Mouse (Mus musculus): ENCODE measurements around the gene Olfr64.

Gene Olfr64

GRCm38 (mm10) chr7:103894385-103894784 lies at the start of gene Olfr64:
Gene Olfr64 (minus strand): TSS chr7:103894485.
- DNase-seq = no peak

DNA sequence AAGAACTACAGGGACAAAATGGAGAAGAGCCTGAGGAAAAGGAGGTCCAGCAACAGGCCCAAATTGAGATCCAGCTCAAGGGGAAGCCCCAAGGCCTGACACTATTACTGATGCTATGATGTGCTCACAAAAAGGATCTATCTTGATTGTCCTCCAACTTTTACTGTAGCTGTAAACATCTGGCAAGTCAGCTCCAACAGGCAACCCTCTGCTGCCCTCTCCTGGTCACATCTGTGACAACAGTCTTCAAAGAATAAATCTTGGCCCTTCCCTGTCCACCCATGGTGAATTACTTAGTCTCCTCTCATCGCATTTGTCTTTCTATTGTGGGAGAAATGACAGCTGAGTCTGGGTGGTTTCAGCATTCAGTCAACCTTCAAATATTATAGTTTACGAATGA lies 48.4 kb upstream of the Olfr64 start:
- no peak for DNase-seq

- no peak for DNase-seq
Observed at GRCm38 (mm10) chr7:103934264-103934663, 40.0 kb upstream of the Olfr64 start, which contains the start of gene Olfr632. Gene Olfr632 (plus strand): TSS chr7:103934347.

DNA sequence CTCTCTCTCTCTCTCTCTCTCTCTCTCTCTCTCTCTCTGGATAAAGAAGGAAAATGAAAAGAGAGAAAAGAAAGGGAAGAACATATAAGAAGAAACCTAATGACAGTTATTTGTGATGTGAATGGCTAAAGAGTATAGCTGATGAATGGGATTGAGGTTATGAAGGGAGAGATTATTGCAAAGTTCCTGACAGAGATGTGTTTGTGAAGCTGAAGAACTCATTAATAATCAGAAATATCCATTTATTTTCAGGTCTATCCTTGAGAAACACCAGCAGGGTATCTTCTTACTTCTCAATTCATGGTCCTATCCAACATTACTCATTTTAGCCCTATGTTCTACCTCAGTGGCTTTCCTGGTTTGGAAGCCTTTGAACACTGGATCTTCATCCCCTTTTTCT lies 34.2 kb upstream of the Olfr64 start, which contains the start of gene Olfr631:
Gene Olfr631 (plus strand): TSS at position 301 of the 400 bp plus-strand sequence.
- DNase-seq = no peak

- DNase-seq = no peak
Observed at GRCm38 (mm10) chr7:103915338-103915737, 21.1 kb upstream of the Olfr64 start.

- no peak for DNase-seq
Observed at GRCm38 (mm10) chr7:103912969-103913511, 18.8 kb upstream of the Olfr64 start.

- DNase-seq = peak; percentile 86
Observed at GRCm38 (mm10) chr7:103910047-103910446, 15.8 kb upstream of the Olfr64 start.

DNA sequence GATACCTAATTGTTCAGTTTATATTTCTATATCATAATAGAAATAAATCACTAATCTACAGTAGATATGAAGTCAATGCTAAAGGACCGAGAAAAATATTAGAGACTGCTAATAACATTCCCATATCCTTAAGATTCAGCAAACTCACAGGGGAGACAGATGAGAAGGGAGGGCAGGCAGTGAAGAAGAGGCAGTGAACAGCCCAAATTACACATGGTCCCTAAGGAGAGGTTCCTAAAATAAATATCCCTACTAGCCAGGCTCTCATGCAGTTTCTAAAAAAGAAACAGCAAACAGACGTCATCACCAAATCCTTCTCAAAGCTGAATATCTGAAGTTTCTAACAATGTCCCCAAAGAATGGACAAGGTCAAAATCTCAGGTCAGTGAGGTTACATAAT lies 8.9 kb upstream of the Olfr64 start, which contains the start of gene Olfr65:
Gene Olfr65 (plus strand): TSS at position 301 of the 400 bp plus-strand sequence.
- DNase-seq = no peak

GRCm38 (mm10) chr7:103886152-103886551 lies 8.1 kb downstream of the Olfr64 start, which contains the start of gene Olfr66:
Gene Olfr66 (minus strand): TSS chr7:103886252.
- no peak for DNase-seq

DNA sequence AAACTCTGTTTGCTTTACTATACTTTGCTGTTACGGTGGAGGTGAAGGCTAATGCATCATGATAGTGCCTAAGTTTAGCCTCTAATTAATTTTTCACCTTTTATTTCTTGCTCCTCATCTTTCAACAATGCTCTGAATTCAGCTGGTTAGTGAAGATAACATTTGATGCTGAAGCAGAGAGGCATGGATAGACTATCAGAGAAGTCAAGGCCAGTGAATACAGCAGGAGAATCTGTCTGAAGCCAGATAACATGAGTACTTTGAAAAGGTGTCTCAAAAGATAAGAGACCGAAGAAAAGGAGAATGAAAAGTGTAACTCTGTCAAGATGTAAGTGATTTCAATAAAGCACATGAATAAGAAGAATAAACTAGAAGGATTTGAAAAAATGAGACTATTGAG lies 17.2 kb downstream of the Olfr64 start:
- no peak for DNase-seq

- no peak for DNase-seq
Observed at GRCm38 (mm10) chr7:103874451-103874850, 19.8 kb downstream of the Olfr64 start.

DNA sequence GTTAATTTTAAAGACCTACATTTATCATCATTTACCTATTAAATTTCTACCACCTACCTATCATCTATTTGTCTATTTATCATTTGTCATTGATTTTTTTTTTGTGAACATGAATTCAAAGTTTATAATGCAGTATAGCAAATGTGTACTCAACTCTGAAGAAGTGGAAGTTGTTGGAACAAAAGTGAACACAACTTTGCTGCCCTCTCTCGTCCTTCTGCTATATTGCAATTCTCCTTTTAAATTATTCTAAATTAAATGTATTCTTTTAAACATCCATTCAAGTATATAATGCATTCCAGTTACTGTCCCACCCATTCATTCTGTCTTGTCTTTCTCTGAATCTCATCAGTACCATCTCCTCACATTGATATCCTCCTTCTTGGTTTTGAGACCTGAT lies 21.2 kb downstream of the Olfr64 start:
- no peak for DNase-seq

DNA sequence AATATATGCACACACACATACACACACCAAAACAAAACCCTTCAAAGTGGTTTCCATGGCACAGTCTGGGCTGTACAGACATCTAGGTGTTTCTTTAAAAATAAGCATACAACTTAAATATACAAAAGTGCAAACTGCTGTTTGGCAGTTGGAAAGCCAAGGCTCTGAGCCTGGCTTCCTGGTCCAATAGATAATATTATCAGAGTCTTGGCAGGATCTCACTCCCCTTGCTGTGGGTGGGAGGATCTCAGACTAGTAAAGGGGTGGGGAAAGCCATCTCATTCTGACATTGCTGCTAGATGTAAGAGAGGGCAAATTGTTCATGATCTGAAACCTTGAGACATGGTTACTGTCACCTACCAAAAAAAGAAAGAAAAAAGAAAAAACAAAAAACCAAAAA lies 23.6 kb downstream of the Olfr64 start:
- no peak for DNase-seq

DNA sequence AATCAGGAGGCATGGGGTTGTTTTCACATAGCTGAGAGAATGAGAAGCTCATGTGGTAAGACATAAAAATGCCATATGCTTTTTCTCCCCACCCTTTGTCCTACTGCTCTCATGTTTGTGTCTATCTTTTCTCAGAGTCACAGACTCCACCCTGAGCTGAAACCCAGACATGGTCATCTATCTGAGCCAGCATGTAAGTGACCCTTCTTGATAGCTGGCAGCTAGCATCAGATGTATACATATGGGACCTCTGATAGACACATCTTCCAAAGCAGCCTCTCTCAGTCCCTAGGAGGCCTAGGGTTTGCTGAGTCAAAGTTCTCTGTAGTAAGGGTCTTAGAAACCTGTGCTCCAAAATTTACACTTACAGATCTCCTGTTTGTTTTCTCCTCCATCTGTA lies 28.6 kb downstream of the Olfr64 start:
- DNase-seq = no peak

- no peak for DNase-seq
Observed at GRCm38 (mm10) chr7:103861531-103861930, 32.8 kb downstream of the Olfr64 start.

GRCm38 (mm10) chr7:103860855-103861254 lies 33.4 kb downstream of the Olfr64 start:
- peak; percentile 95 for DNase-seq

DNA sequence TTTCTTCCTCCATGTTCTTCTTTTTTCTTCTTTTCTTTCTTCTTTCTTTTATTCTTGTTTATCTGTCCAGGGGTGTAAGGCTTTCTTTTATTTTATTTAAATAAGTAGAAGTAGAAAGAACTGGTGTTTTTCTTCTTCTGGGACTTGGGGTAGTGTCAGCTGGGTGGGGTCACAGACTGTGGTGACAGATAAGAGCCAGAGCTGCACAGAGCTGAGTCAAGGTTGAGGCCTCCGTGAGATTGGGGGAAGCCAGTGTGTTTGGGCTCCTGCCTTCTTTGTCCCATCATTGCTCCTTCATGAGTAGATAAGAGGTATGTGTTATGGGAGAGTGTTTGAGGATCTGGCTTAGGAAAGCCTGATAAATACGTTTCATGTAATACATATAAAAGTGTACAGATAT lies 35.2 kb downstream of the Olfr64 start:
- no peak for DNase-seq

GRCm38 (mm10) chr7:103854669-103855068 lies 39.6 kb downstream of the Olfr64 start:
- no peak for DNase-seq

GRCm38 (mm10) chr7:103853090-103853489 lies 41.2 kb downstream of the Olfr64 start, which contains the start of gene Hbb-y:
Gene Hbb-y (minus strand): TSS chr7:103853216.
- DNase-seq = no peak

- no peak for DNase-seq
Observed at GRCm38 (mm10) chr7:103844525-103845325, 49.6 kb downstream of the Olfr64 start.

GRCm38 (mm10) chr7:103843034-103843433 lies 51.3 kb downstream of the Olfr64 start, which contains the start of gene Hbb-bh1:
Gene Hbb-bh1 (minus strand): TSS chr7:103843164.
- no peak for DNase-seq

DNA sequence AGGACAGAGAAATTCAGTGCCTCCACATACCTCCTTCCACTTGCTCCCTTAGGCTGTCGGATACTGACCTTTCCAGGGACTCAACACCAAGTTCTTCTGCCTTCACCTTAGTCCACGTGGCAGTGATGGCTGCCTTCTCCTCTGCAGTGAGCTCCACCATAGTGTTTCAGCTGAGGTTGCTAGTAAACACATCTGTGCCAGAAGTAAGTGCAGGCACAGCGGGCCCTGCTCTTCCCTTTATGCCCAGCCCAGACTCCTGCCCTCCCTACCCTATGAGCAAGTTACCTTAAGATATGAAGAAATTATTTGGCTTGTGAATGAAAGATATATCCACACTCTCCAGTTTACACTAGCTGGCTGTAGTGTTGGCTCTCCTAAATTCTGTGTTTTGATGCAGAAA lies 54.0 kb downstream of the Olfr64 start, which contains the start of gene Hbb-bh2:
Gene Hbb-bh2 (minus strand): TSS at position 253 of the 400 bp plus-strand sequence.
- DNase-seq = no peak

Measured in heart, adult 11 months (tissue).